Mouse (Mus musculus) CH12.LX (cell line): ENCODE results near the gene Gpr143.

Experiments used
- CTCF ChIP-seq, 2 experiments: IDR thresholded peaks in 1 of 2; conservative IDR thresholded peaks in 1 of 2; 2 replicates each; pipeline ENCODE4 v1.5.1; 2011 to 2012; ENCODE audit warnings: low read depth in 2 of 2, low read length in 2 of 2, improper control_type of control experiment in 1 of 2, inconsistent platforms in 1 of 2, mild to moderate bottlenecking in 1 of 2, moderate library complexity in 1 of 2
- MAX ChIP-seq: IDR thresholded peaks from 2 replicates; pipeline ENCODE4 v1.6.1; 2011; ENCODE audit warnings: low read length, improper control_type of control experiment

- no peak for TF ChIP-seq MAX
- TF ChIP-seq CTCF (conservative IDR thresholded peaks at IDR 0.05 in 1 of 2, IDR thresholded peaks at IDR 0.05 in 1 of 2; ENCODE audit: low read depth in 2 of 2, low read length in 2 of 2): no peak
Measured at GRCm38 (mm10) chrX:152768891-152769599, 12.7 kb upstream of the Gpr143 start, which contains the start of gene Shroom2.
